Mouse (Mus musculus) neutrophil, adult 83 days (primary cell): Measurements from ENCODE around the gene Gm9602. TPM values are rescaled to one million over a fixed set of nuclear protein-coding genes. Genes with fewer than 3 reads are reported as not detected.

ENCODE experiments used
- total RNA-seq, 2 experiments: library from RNA; stranded (reverse); gene quantifications; one replicate each; pipeline ENCODE4 v1.2.4; 2023

Gm9602 gene
- not detected for total RNA-seq

GRCm38 (mm10) chr14:4776037-4776436 is at the start of gene Gm9602:
TSS of gene Gm9602 (plus strand) at chr14:4776337.

Other genes starting within 250 kb of the Gm9602 start
- not detected for gene Gm3047, start 220.9 kb upstream of the Gm9602 start, total RNA-seq
- gene Gm8159, start 144.0 kb upstream of the Gm9602 start, total RNA-seq, result not detected
- not detected for gene Gm3239, start 112.1 kb upstream of the Gm9602 start, total RNA-seq
- gene Gm7876, start 67.1 kb upstream of the Gm9602 start, total RNA-seq, result not detected
- not detected for gene Gm3252, start 49.6 kb upstream of the Gm9602 start, total RNA-seq
- gene Gm3269, start 61.8 kb downstream of the Gm9602 start, total RNA-seq, result not detected
- not detected for gene Gm3264, start 79.2 kb downstream of the Gm9602 start, total RNA-seq
- not detected for gene Gm3278, start 116.1 kb downstream of the Gm9602 start, total RNA-seq
- not detected for gene Gm8297, start 207.6 kb downstream of the Gm9602 start, total RNA-seq
- not detected for gene Gm3298, start 239.6 kb downstream of the Gm9602 start, total RNA-seq